Mouse (Mus musculus): ENCODE results near the gene Clic4.

Clic4 gene

GRCm38 (mm10) chr4:135258521-135258920 lies 14.1 kb downstream of the Clic4 start:
- no peak for DNase-seq (ENCODE audit: low spot score in 2 of 2)

GRCm38 (mm10) chr4:135257881-135258476 lies 14.6 kb downstream of the Clic4 start:
- no peak for DNase-seq (ENCODE audit: low spot score in 2 of 2)

GRCm38 (mm10) chr4:135256536-135257450 lies 15.8 kb downstream of the Clic4 start:
- no peak for DNase-seq (ENCODE audit: low spot score in 2 of 2)

- no peak for DNase-seq (ENCODE audit: low spot score in 2 of 2)
These were observed 17.8 kb downstream of the Clic4 start for GRCm38 (mm10) chr4:135254770-135255169.

GRCm38 (mm10) chr4:135254321-135254720 lies 18.3 kb downstream of the Clic4 start:
- DNase-seq (ENCODE audit: low spot score in 2 of 2): no peak

GRCm38 (mm10) chr4:135253239-135254039 lies 19.2 kb downstream of the Clic4 start:
- no peak for DNase-seq (ENCODE audit: low spot score in 2 of 2)

- DNase-seq (ENCODE audit: low spot score in 2 of 2): no peak
These were observed 20.8 kb downstream of the Clic4 start for GRCm38 (mm10) chr4:135251801-135252200.

- DNase-seq (ENCODE audit: low spot score in 2 of 2): no peak
These were observed 24.2 kb downstream of the Clic4 start for GRCm38 (mm10) chr4:135248250-135249018.

- no peak for DNase-seq (ENCODE audit: low spot score in 2 of 2)
These were observed 25.5 kb downstream of the Clic4 start for GRCm38 (mm10) chr4:135246866-135247756.

GRCm38 (mm10) chr4:135246444-135246843 lies 26.2 kb downstream of the Clic4 start:
- DNase-seq (ENCODE audit: low spot score in 2 of 2): no peak

GRCm38 (mm10) chr4:135245841-135246240 lies 26.8 kb downstream of the Clic4 start:
- DNase-seq (ENCODE audit: low spot score in 2 of 2): no peak

- peak; percentile 23 to 38 for DNase-seq (ENCODE audit: low spot score in 2 of 2)
These were observed 28.3 kb downstream of the Clic4 start for GRCm38 (mm10) chr4:135244335-135244734.

GRCm38 (mm10) chr4:135242913-135243541 lies 29.6 kb downstream of the Clic4 start:
- DNase-seq (ENCODE audit: low spot score in 2 of 2): no peak

- no peak for DNase-seq (ENCODE audit: low spot score in 2 of 2)
These were observed 30.2 kb downstream of the Clic4 start for GRCm38 (mm10) chr4:135242383-135242782.

GRCm38 (mm10) chr4:135241669-135242068 lies 30.9 kb downstream of the Clic4 start:
- DNase-seq (ENCODE audit: low spot score in 2 of 2): no peak

GRCm38 (mm10) chr4:135241106-135241505 lies 31.5 kb downstream of the Clic4 start:
- no peak for DNase-seq (ENCODE audit: low spot score in 2 of 2)

- no peak for DNase-seq (ENCODE audit: low spot score in 2 of 2)
These were observed 32.3 kb downstream of the Clic4 start for GRCm38 (mm10) chr4:135240329-135240728.

GRCm38 (mm10) chr4:135238706-135239510 lies 33.7 kb downstream of the Clic4 start:
- DNase-seq (ENCODE audit: low spot score in 2 of 2): no peak

GRCm38 (mm10) chr4:135236658-135237057 lies 36.0 kb downstream of the Clic4 start:
- DNase-seq (ENCODE audit: low spot score in 2 of 2): no peak

All from spleen, postnatal 14 days (tissue).